Mouse (Mus musculus) kidney, postnatal 0 days (tissue): ENCODE results near the gene Mlph. TPM values are rescaled to one million over a fixed set of nuclear protein-coding genes. Genes with fewer than 3 reads are reported as not detected.

Source experiments
- ATAC-seq: fragments of 200-750 bp; cut with Nextera tagmentation; replicated peaks from 2 replicates; pipeline ENCODE4 v1.8.0; 2017; ENCODE audit warnings: low read depth, moderate number of reproducible peaks, moderate TSS enrichment, moderate library complexity; ENCODE audit not compliant: low FRiP score
- DNase-seq: peaks from one replicate; pipeline ENCODE4 v3.0.0-alpha.2; 2016; ENCODE audit warnings: low spot score
- H3K27ac ChIP-seq: fragments of 300-500 bp; sonication (generic); 2 replicates; pipeline ENCODE4 v1.5.1; 2014; ENCODE audit warnings: mild to moderate bottlenecking
- H3K27me3 ChIP-seq: fragments of 300-500 bp; sonication (generic); 2 replicates; pipeline ENCODE4 v1.6.1; 2014; ENCODE audit warnings: low read length, mixed read lengths; ENCODE audit not compliant: insufficient read depth
- H3K36me3 ChIP-seq: fragments of 300-500 bp; sonication (generic); 2 replicates; pipeline ENCODE4 v1.6.1; 2014; ENCODE audit warnings: low read length, mixed read lengths; ENCODE audit not compliant: insufficient read depth
- H3K4me1 ChIP-seq: fragments of 300-500 bp; sonication (generic); replicated peaks from 2 replicates; pipeline ENCODE4 v1.6.1; 2014; ENCODE audit warnings: antibody characterized with exemption, low read length, mixed read lengths; ENCODE audit not compliant: insufficient read depth
- H3K4me2 ChIP-seq: fragments of 300-500 bp; sonication (generic); 2 replicates; pipeline ENCODE4 v1.6.1; 2014; ENCODE audit warnings: mild to moderate bottlenecking, low read length, moderate library complexity, mixed read lengths
- H3K4me3 ChIP-seq: fragments of 300-500 bp; sonication (generic); replicated peaks from 2 replicates; pipeline ENCODE4 v1.5.1; 2014; ENCODE audit warnings: low read depth, low read length
- H3K9ac ChIP-seq: fragments of 300-500 bp; sonication (generic); 2 replicates; pipeline ENCODE4 v1.6.1; 2014; ENCODE audit warnings: low read depth, low read length
- H3K9me3 ChIP-seq: fragments of 300-500 bp; sonication (generic); replicated peaks from 2 replicates; pipeline ENCODE4 v1.6.1; 2016; ENCODE audit warnings: low read length, inconsistent platforms, mixed read lengths
- CTCF ChIP-seq: IDR thresholded peaks from 2 replicates; pipeline ENCODE4 v1.5.1; 2016; ENCODE audit warnings: antibody characterized with exemption, low read depth, mild to moderate bottlenecking, moderate library complexity
- WGBS: fragments of 180-500 bp; shearing (Covaris S2); extraction: QIAGEN DNeasy Blood & Tissue Kit; methylation state at CpG from one replicate; pipeline ENCODE4 v1.1.7; 2014; 5-methylcytosine and 5-hydroxymethylcytosine counted together
- polyA plus RNA-seq: library from polyadenylated mRNA; unstranded; fragments of >200 nt; fragmentation: Nextera tagmentation; extraction: Ambion mirVana; gene quantifications from 2 replicates; pipeline ENCODE4 v1.2.1, GENCODE M21; 2015

Mlph gene
- polyA plus RNA-seq, 1 experiment from 2014 or later, result 0.34 TPM

DNA sequence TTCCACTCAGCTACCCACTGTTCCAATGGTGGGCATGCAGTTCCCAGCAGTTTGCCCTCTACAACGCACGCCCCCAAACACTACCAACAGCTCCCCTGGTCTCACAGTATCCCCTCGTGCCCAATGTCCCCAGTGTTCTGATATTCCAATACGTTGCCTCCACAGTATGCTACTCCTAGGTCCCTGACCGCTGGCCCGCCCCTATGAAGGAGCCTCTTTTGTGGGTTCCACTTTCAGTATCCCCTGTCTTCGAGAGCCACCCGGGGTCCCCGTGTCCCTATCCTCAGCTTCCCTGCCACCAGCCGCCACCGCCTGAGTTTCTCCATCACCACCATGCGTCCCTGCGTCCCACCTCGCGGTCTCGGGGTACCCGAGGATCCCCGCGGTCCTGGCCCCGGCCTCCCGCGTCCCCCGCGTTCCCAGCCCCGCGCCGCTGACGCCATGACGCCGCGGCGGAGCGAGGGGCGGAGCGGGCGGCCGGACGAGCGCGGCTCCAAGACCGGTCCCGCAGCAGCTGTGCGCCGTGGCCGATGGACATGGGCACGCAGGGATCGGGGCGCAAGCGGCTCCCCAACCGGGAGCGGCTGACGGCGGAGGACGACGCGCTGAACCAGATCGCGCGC lies 83.5 kb downstream of the Mlph start, which contains the start of gene Lrrfip1:
Gene Lrrfip1, plus strand, starts transcription at position 470 of the 623 bp plus-strand sequence.
- H3K36me3 ChIP-seq, result no peaks in the 10 kb centered on the region
- ATAC-seq (peak; percentile 62), DNase-seq (peak; percentile 63)
- TF ChIP-seq CTCF, result no peak
- H3K27ac ChIP-seq, result no peak within 1 kb of the TSS
- H3K4me3 ChIP-seq, result peak within 1 kb of the TSS; percentile 60
- 2% methylated on average over 56 of the region's 59 CpGs for WGBS
- H3K4me2 ChIP-seq, result peak within 1 kb of the TSS; percentile 80
- H3K27me3 ChIP-seq, result no peaks in the 10 kb centered on the region
- no peaks in the 10 kb centered on the region for H3K9me3 ChIP-seq
- H3K4me1 ChIP-seq, result peaks cover 9% of the 10 kb centered on the region; the same call in 1 of the 2 replicates
- H3K9ac ChIP-seq, result peak within 1 kb of the TSS; percentile 66

DNA sequence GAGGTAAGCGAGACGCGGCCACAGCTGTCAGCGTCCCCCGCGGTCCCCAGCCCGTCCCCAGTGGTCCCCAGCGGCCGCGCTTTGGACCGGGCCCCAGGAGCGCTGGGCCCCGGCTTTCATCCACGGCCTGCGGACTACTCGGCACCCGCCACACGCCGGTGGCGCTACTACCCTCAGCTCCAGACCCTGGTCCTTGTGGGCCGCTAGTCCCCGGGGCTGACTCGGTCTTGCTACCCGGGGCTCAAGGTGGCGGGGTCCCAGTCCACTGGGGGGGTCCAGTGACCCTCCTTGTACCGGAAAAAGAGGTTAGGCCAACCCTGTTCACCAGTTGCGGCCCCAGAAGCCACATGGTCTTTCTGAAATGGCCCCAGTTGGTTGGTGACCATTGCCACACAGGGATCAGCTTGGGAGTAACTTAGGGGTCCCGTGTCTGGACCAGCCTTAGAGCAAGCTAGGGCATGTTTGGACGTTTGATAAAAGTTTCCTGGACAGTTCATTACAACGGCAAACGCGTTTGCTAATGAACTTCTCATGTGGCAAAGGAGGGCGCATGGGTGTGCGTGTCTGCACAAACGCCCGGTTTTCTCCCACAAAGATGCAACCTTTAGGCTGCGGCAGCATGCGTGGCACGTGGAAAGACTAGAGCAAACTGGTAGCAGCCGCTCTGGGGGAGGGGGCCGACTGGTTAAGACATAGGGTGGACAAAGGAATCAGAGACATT lies 84.2 kb downstream of the Mlph start:
- DNase-seq (peak; percentile 21), ATAC-seq (peak; percentile 27)
- Histone ChIP-seq H3K4me1 (peaks cover 9% of the 10 kb centered on the region; the same call in 1 of the 2 replicates), H3K9me3 (no peaks in the 10 kb centered on the region), H3K4me2 (peak overlapping the region; percentile 80), H3K27ac (no peak overlapping the region), H3K27me3 (no peaks in the 10 kb centered on the region), H3K9ac (peak overlapping the region; percentile 66), H3K36me3 (no peaks in the 10 kb centered on the region), H3K4me3 (peak overlapping the region; percentile 60)
- 2% methylated on average over 38 of the region's 41 CpGs for WGBS
- TF ChIP-seq CTCF, result no peak

- Histone ChIP-seq H3K27ac (no peak overlapping the region), H3K9me3 (no peaks in the 10 kb centered on the region), H3K4me1 (peaks cover 9% of the 10 kb centered on the region; the same call in 1 of the 2 replicates), H3K27me3 (no peaks in the 10 kb centered on the region), H3K36me3 (no peaks in the 10 kb centered on the region), H3K4me3 (peak overlapping the region; percentile 60; the same call in 1 of the 2 replicates), H3K9ac (no peak overlapping the region), H3K4me2 (peak overlapping the region; percentile 80; the same call in 1 of the 2 replicates)
- TF ChIP-seq CTCF, result no peak
- DNase-seq, result no peak
- ATAC-seq, result no peak
- WGBS, result 57% methylated on average over 10 of the region's 10 CpGs
These were observed 85.2 kb downstream of the Mlph start for GRCm38 (mm10) chr1:90999911-91000601.

Other genes with a start within 250 kb of the Mlph start
- gene Col6a3, start 71.1 kb upstream of the Mlph start, polyA plus RNA-seq, result 19.9 and 24.3 TPM in 2 replicates
- not detected in 2 replicates for gene Prlh, start 38.0 kb downstream of the Mlph start, polyA plus RNA-seq
- 21.3 and 23.3 TPM in 2 replicates for gene Rab17, start 54.6 kb downstream of the Mlph start, polyA plus RNA-seq
- gene Lrrfip1, start 83.7 kb downstream of the Mlph start, polyA plus RNA-seq, result 46.3 and 56.9 TPM in 2 replicates
- gene Rbm44, start 230.0 kb downstream of the Mlph start, polyA plus RNA-seq, result 0.20 and 0.28 TPM in 2 replicates